Comparison of ENCODE assay signal across 7 mouse cellular contexts in genomic region chr1:82432919-82433648, GRCm38 (mm10).
DNase-seq lines count a peak whose midpoint lies in the region; ATAC-seq and TF ChIP-seq lines count a peak whose summit lies in the region.

No protein-coding gene starts in this region.

- no peaks in the 10 kb centered on the region for H3K9me3 ChIP-seq in intestine, embryonic 16.5 days (ENCODE audit: control insufficient read depth, low read length)
- H3K9me3 ChIP-seq in midbrain, embryonic 14.5 days (ENCODE audit: control insufficient read depth, low read length): no peaks in the 10 kb centered on the region
- H3K9me3 ChIP-seq in stomach, postnatal 0 days (ENCODE audit: control insufficient read depth, low read length): no peaks in the 10 kb centered on the region

- no peak overlapping the region for H3K4me2 ChIP-seq in intestine, embryonic 16.5 days (ENCODE audit: low read depth, low read length)
- no peak overlapping the region for H3K4me2 ChIP-seq in midbrain, embryonic 14.5 days (ENCODE audit: low read length)
- no peak overlapping the region for H3K4me2 ChIP-seq in stomach, postnatal 0 days (replicated peaks; ENCODE audit: low read depth)

- intact Hi-C loops in left cerebral cortex, postnatal 10 days (cut with DNase I): loop anchor here (5.0 kb wide), 3 partner anchors 116 to 1121 kb away; partner anchors contain the start of genes Irs1 and Rhbdd1

- peak; percentile 98 for TF ChIP-seq CTCF in stomach, postnatal 0 days (IDR thresholded peaks at IDR 0.05; ENCODE audit: low read depth)

- no peak overlapping the region for H3K4me3 ChIP-seq in intestine, embryonic 16.5 days (ENCODE audit: low read length)
- no peak overlapping the region for H3K4me3 ChIP-seq in midbrain, embryonic 14.5 days (replicated peaks; ENCODE audit: low read depth, low read length)
- H3K4me3 ChIP-seq in stomach, postnatal 0 days (ENCODE audit: low read depth, low read length): no peak overlapping the region

- no peaks in the 10 kb centered on the region for H3K27me3 ChIP-seq in intestine, embryonic 16.5 days (replicated peaks; ENCODE audit: control insufficient read depth, insufficient read depth, low read length)
- no peaks in the 10 kb centered on the region for H3K27me3 ChIP-seq in midbrain, embryonic 14.5 days (ENCODE audit: control insufficient read depth, insufficient read depth, low read length)
- H3K27me3 ChIP-seq in stomach, postnatal 0 days (ENCODE audit: control insufficient read depth, insufficient read depth, low read length): no peaks in the 10 kb centered on the region

- no peaks in the 10 kb centered on the region for H3K36me3 ChIP-seq in intestine, embryonic 16.5 days (ENCODE audit: control insufficient read depth, insufficient read depth, low read length)
- no peaks in the 10 kb centered on the region for H3K36me3 ChIP-seq in midbrain, embryonic 14.5 days (ENCODE audit: control insufficient read depth, insufficient read depth, low read length)
- H3K36me3 ChIP-seq in stomach, postnatal 0 days (ENCODE audit: control insufficient read depth, insufficient read depth, low read length): no peaks in the 10 kb centered on the region

- H3K4me1 ChIP-seq in intestine, embryonic 16.5 days (ENCODE audit: control insufficient read depth, insufficient read depth, low read length): 0 out of 2 replicates have a peak, but pooled peaks cover 4% of the 10 kb centered on the region
- H3K4me1 ChIP-seq in midbrain, embryonic 14.5 days (ENCODE audit: control insufficient read depth, insufficient read depth, low read length): no peaks in the 10 kb centered on the region
- no peaks in the 10 kb centered on the region for H3K4me1 ChIP-seq in stomach, postnatal 0 days (replicated peaks; ENCODE audit: control insufficient read depth, insufficient read depth)

- TF ChIP-seq EP300 in stomach, postnatal 0 days (optimal IDR thresholded peaks at IDR 0.05): no peak

- DNase-seq in adrenal gland, adult (ENCODE audit: inconsistent age in 2 of 2, low spot score in 1 of 2): peak; percentile 58 to 86
- peak; percentile 71 for DNase-seq in cerebellum, adult 9-11 months
- peak; percentile 60 to 88 for DNase-seq in frontal cortex, adult 2 months (ENCODE audit: extremely low spot score in 1 of 2, low spot score in 1 of 2)
- DNase-seq in left cerebral cortex, postnatal 10 days (ENCODE audit: extremely low spot score in 1 of 2, low spot score in 2 of 2): peak; percentile 76 to 81
- peak; percentile 92 for DNase-seq in midbrain, embryonic 14.5 days
- peak; percentile 67 for DNase-seq in stomach, postnatal 0 days (ENCODE audit: low spot score)

- H3K9ac ChIP-seq in intestine, embryonic 16.5 days (ENCODE audit: low read depth, low read length): no peak overlapping the region
- H3K9ac ChIP-seq in midbrain, embryonic 14.5 days (replicated peaks; ENCODE audit: low read length): no peak overlapping the region
- H3K9ac ChIP-seq in stomach, postnatal 0 days (ENCODE audit: low read length): no peak overlapping the region

- ATAC-seq in intestine, embryonic 16.5 days: peak; percentile 70; the same call in 1 of the 2 replicates
- ATAC-seq in midbrain, embryonic 14.5 days (ENCODE audit: low FRiP score, low TSS enrichment): peak; percentile 77; the same call in 1 of the 2 replicates
- peak; percentile 55; the same call in 1 of the 2 replicates for ATAC-seq in stomach, postnatal 0 days (ENCODE audit: low FRiP score, low TSS enrichment)

- 57% methylated on average over 15 of the region's 15 CpGs for WGBS in intestine, embryonic 16.5 days
- 69% methylated on average over 15 of the region's 15 CpGs for WGBS in midbrain, embryonic 14.5 days
- 56% methylated on average over 15 of the region's 15 CpGs for WGBS in stomach, postnatal 0 days

- no peak overlapping the region for H3K27ac ChIP-seq in intestine, embryonic 16.5 days (ENCODE audit: low read length)
- no peak overlapping the region for H3K27ac ChIP-seq in midbrain, embryonic 14.5 days (replicated peaks; ENCODE audit: low read depth, low read length)
- H3K27ac ChIP-seq in stomach, postnatal 0 days (replicated peaks): no peak overlapping the region
